ENCODE assay signal across 14 mouse cellular contexts in the genomic region with DNA sequence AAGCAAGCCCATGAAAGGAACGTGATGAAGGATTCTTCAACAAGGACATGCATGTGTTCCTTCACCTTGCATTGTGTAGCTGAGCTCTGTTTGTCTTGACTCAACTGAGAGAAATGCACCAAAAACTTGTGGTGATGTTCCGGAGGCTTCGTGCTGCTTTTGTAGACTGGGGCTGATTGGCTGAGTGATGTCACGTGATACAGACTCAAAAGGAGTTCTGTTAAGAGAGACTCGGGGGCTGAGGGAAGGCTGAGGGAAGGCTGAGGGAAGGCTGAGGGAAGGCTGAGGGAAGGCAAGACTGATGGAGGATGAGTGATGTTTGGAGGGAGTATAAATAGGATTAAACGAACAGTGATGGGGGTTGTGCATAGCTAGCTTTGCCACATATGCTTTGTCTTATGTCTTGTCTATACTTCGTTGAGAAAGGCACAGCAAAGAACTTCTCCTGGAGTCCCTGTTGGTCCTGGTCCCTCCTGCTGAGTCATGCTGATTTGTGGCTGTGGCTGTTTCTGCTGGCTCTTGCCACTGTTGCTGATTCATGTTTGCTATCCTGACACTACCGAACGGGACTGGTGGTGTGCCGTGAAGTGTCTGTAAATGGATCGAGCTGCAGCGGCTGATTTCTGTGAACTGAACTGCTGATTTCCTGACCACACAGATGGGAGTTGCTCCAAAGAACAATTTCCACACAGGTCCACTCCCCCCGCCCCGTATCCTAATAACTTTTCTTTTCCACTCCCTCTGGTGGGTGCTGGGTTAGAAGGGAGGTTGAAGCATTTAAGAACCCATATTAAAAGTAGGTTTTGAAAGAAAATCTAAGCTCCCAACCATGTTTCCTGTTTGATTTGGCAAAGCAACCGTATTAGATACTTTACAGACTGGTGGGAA.
DNase-seq lines count a peak whose midpoint lies in the region; ATAC-seq lines count a peak whose summit lies in the region.
"Had no signal": no experiment of that assay in that cellular context is flagged by ENCODE, and none has a peak within 500 bp of the region (broad histone marks: within the 10 kb centered on the region; RNA-seq: fewer than 3 reads in every experiment).

No protein-coding gene starts in this region.

- no peak for DNase-seq in embryonic facial prominence, embryonic 10.5 days (ENCODE audit: low spot score)
- DNase-seq in limb, embryonic 10.5 days (ENCODE audit: low spot score), result no peak
- DNase-seq in fibroblast of lung, adult 2 months (ENCODE audit: low read depth), result peak; percentile 64
- peak; percentile 9 for DNase-seq in kidney, postnatal 14 days
- no peak for DNase-seq in urinary bladder, postnatal 10 days (ENCODE audit: low spot score)
- DNase-seq in gastrocnemius, postnatal 14 days, result no peak
- DNase-seq: cerebellum, adult 11-12 months had no signal

- H3K4me3 ChIP-seq in embryonic facial prominence, embryonic 13.5 days, result no peak overlapping the region
- no peak overlapping the region for H3K4me3 ChIP-seq in embryonic facial prominence, embryonic 10.5 days
- no peak overlapping the region for H3K4me3 ChIP-seq in limb, embryonic 13.5 days
- no peak overlapping the region for H3K4me3 ChIP-seq in limb, embryonic 10.5 days
- H3K4me3 ChIP-seq: liver, embryonic 15.5 days had no signal

- no peak overlapping the region for H3K9ac ChIP-seq in embryonic facial prominence, embryonic 13.5 days
- no peak overlapping the region for H3K9ac ChIP-seq in limb, embryonic 13.5 days
- H3K9ac ChIP-seq: hindbrain, embryonic 14.5 days; liver, embryonic 15.5 days had no signal

- intact Hi-C loops in gastrocnemius, postnatal 14 days (cut with DNase I; ENCODE audit: low total_unique reads), result no loop called here

- H3K27ac ChIP-seq in embryonic facial prominence, embryonic 13.5 days, result peak overlapping the region; percentile 11; the same call in 1 of the 2 replicates
- H3K27ac ChIP-seq in embryonic facial prominence, embryonic 10.5 days (replicated peaks), result no peak overlapping the region
- no peak overlapping the region; the same call in 1 of the 2 replicates for H3K27ac ChIP-seq in limb, embryonic 13.5 days
- no peak overlapping the region for H3K27ac ChIP-seq in limb, embryonic 10.5 days
- H3K27ac ChIP-seq: hindbrain, embryonic 14.5 days; liver, embryonic 15.5 days; macrophage had no signal

- H3K27me3 ChIP-seq in embryonic facial prominence, embryonic 13.5 days, result no peaks in the 10 kb centered on the region
- no peaks in the 10 kb centered on the region for H3K27me3 ChIP-seq in embryonic facial prominence, embryonic 10.5 days (replicated peaks; ENCODE audit: low read depth, poor library complexity, severe bottlenecking)
- 0 out of 2 replicates have a peak, but pooled peaks cover 5% of the 10 kb centered on the region for H3K27me3 ChIP-seq in limb, embryonic 13.5 days
- H3K27me3 ChIP-seq in limb, embryonic 10.5 days (ENCODE audit: low read depth, poor library complexity, severe bottlenecking), result peaks cover 7% of the 10 kb centered on the region; the same call in 1 of the 2 replicates
- H3K27me3 ChIP-seq: liver, embryonic 15.5 days had no signal

- no peak for ATAC-seq in embryonic facial prominence, embryonic 13.5 days (ENCODE audit: insufficient number of reproducible peaks, insufficient read depth, low FRiP score, low TSS enrichment, low read depth)
- peak; percentile 24; the same call in 1 of the 2 replicates for ATAC-seq in limb, embryonic 13.5 days (ENCODE audit: low FRiP score, low read depth)
- ATAC-seq: midbrain, embryonic 16.5 days had no signal

- WGBS in embryonic facial prominence, embryonic 13.5 days, result 76% methylated on average over 15 of the region's 15 CpGs
- WGBS in embryonic facial prominence, embryonic 10.5 days, result 90% methylated on average over 15 of the region's 15 CpGs
- WGBS in limb, embryonic 13.5 days, result 82% methylated on average over 15 of the region's 15 CpGs
- WGBS in limb, embryonic 10.5 days, result 91% methylated on average over 15 of the region's 15 CpGs

- H3K9me3 ChIP-seq in embryonic facial prominence, embryonic 13.5 days, result peaks cover 8% of the 10 kb centered on the region; the same call in 1 of the 2 replicates
- H3K9me3 ChIP-seq in embryonic facial prominence, embryonic 10.5 days, result 0 out of 2 replicates have a peak, but pooled peaks cover 4% of the 10 kb centered on the region
- H3K9me3 ChIP-seq in limb, embryonic 13.5 days, result no peaks in the 10 kb centered on the region
- H3K9me3 ChIP-seq in limb, embryonic 10.5 days (replicated peaks), result no peaks in the 10 kb centered on the region
- H3K9me3 ChIP-seq: liver, embryonic 15.5 days had no signal

- no peaks in the 10 kb centered on the region for H3K36me3 ChIP-seq in embryonic facial prominence, embryonic 13.5 days
- no peaks in the 10 kb centered on the region for H3K36me3 ChIP-seq in embryonic facial prominence, embryonic 10.5 days (replicated peaks)
- H3K36me3 ChIP-seq in limb, embryonic 13.5 days, result no peaks in the 10 kb centered on the region
- no peaks in the 10 kb centered on the region for H3K36me3 ChIP-seq in limb, embryonic 10.5 days
- H3K36me3 ChIP-seq: G1E; liver, embryonic 15.5 days had no signal

- peaks cover 17% of the 10 kb centered on the region; the same call in 1 of the 2 replicates for H3K4me1 ChIP-seq in embryonic facial prominence, embryonic 13.5 days
- no peaks in the 10 kb centered on the region for H3K4me1 ChIP-seq in embryonic facial prominence, embryonic 10.5 days
- H3K4me1 ChIP-seq in limb, embryonic 13.5 days, result peaks cover 23% of the 10 kb centered on the region
- H3K4me1 ChIP-seq in limb, embryonic 10.5 days, result peaks cover 9% of the 10 kb centered on the region
- H3K4me1 ChIP-seq: liver, embryonic 15.5 days had no signal

- H3K4me2 ChIP-seq in embryonic facial prominence, embryonic 13.5 days, result no peak overlapping the region
- no peak overlapping the region for H3K4me2 ChIP-seq in limb, embryonic 13.5 days (replicated peaks)
- H3K4me2 ChIP-seq: hindbrain, embryonic 14.5 days; liver, embryonic 15.5 days had no signal

Comparison
In these comparisons a context has a peak if more than half of its experiments do, and no peak if none do; other contexts are left out.
1. DNase-seq: peak in fibroblast of lung, adult 2 months (single experiment) and kidney, postnatal 14 days (single experiment); none in embryonic facial prominence, embryonic 10.5 days (single experiment), limb, embryonic 10.5 days (single experiment), urinary bladder, postnatal 10 days (single experiment) and gastrocnemius, postnatal 14 days (single experiment).